Mouse (Mus musculus) frontal cortex, postnatal 10 days (tissue): ENCODE measurements at regions not wholly inside any gene's neighbourhood (a gene's known extent, or its start where the extent isn't known, plus 50 kb on each side); places are given as distances from the start of the nearest gene placed in this dataset.

Experiments used
- DNase-seq, 2 experiments: peaks; one replicate each; pipeline ENCODE4 v3.0.0; 2022; ENCODE audit warnings: low spot score in 2 of 2, mixed read lengths in 1 of 2

GRCm38 (mm10) chr8:9048116-9048515 is 357.8 kb upstream of the Arglu1 start:
- DNase-seq = no peak

- no peak for DNase-seq
Observed at GRCm38 (mm10) chr8:9042835-9043792, 352.8 kb upstream of the Arglu1 start.

GRCm38 (mm10) chr8:9029156-9029555 is 338.8 kb upstream of the Arglu1 start:
- DNase-seq = no peak

GRCm38 (mm10) chr8:9027672-9028071 is 337.4 kb upstream of the Arglu1 start:
- no peak for DNase-seq

GRCm38 (mm10) chr8:9025872-9026271 is 335.6 kb upstream of the Arglu1 start:
- DNase-seq = no peak

- DNase-seq = no peak
Observed at GRCm38 (mm10) chr8:9025378-9025777, 335.1 kb upstream of the Arglu1 start.

- DNase-seq = no peak
Observed at GRCm38 (mm10) chr8:9020744-9021143, 330.4 kb upstream of the Arglu1 start.

GRCm38 (mm10) chr8:9020180-9020579 is 329.9 kb upstream of the Arglu1 start:
- no peak for DNase-seq

- no peak for DNase-seq
Observed at GRCm38 (mm10) chr8:9011785-9012510, 321.6 kb upstream of the Arglu1 start.

- no peak for DNase-seq
Observed at GRCm38 (mm10) chr8:9008006-9008780, 317.9 kb upstream of the Arglu1 start.

GRCm38 (mm10) chr8:8999914-9000313 is 309.6 kb upstream of the Arglu1 start:
- DNase-seq = no peak

GRCm38 (mm10) chr8:8997621-8998020 is 307.3 kb upstream of the Arglu1 start:
- DNase-seq = no peak

GRCm38 (mm10) chr8:8994596-8995189 is 304.4 kb upstream of the Arglu1 start:
- peak in 1 of 2 experiments; percentile 45 for DNase-seq

- no peak for DNase-seq
Observed at GRCm38 (mm10) chr8:8994008-8994407, 303.7 kb upstream of the Arglu1 start.

GRCm38 (mm10) chr8:8992461-8993032 is 302.2 kb upstream of the Arglu1 start:
- DNase-seq = peak; percentile 53 to 81

- DNase-seq = no peak
Observed at GRCm38 (mm10) chr8:8991026-8991425, 300.7 kb upstream of the Arglu1 start.

- DNase-seq = no peak
Observed at GRCm38 (mm10) chr8:8986068-8986467, 295.7 kb upstream of the Arglu1 start.

GRCm38 (mm10) chr8:8985395-8985794 is 295.1 kb upstream of the Arglu1 start:
- no peak for DNase-seq

GRCm38 (mm10) chr8:8984829-8985251 is 294.5 kb upstream of the Arglu1 start:
- DNase-seq = no peak

- DNase-seq = no peak
Observed at GRCm38 (mm10) chr8:8984159-8984828, 294.0 kb upstream of the Arglu1 start.
